Mouse (Mus musculus) 3134 (cell line): Measurements from ENCODE around the gene Acot13.
"Not testable (repeated sequence)": the region's sequence is repeated elsewhere in the genome, so short reads cannot be mapped to it uniquely, and the experiment has no call there.

Experiments used
- DNase-seq: peaks from one replicate; pipeline ENCODE4 v3.0.0-alpha.2; 2011; ENCODE audit warnings: low spot score; ENCODE audit not compliant: insufficient read length; ENCODE audit errors: extremely low read depth

Gene Acot13

GRCm38 (mm10) chr13:24831353-24832130 lies at the start of gene Acot13, which contains the start of gene Tdp2:
Gene Acot13 (minus strand): TSS chr13:24831540.
Gene Tdp2 (plus strand): TSS chr13:24831679.
- peak; percentile 99 for DNase-seq

GRCm38 (mm10) chr13:24880704-24881103 lies 49.4 kb upstream of the Acot13 start:
- DNase-seq: no peak

- no peak for DNase-seq
These were observed 48.9 kb upstream of the Acot13 start for GRCm38 (mm10) chr13:24880208-24880607.

GRCm38 (mm10) chr13:24879359-24880040 lies 48.2 kb upstream of the Acot13 start:
- no peak for DNase-seq

- DNase-seq: no peak
These were observed 36.9 kb upstream of the Acot13 start for GRCm38 (mm10) chr13:24868233-24868632.

- DNase-seq: no peak
These were observed 36.4 kb upstream of the Acot13 start for GRCm38 (mm10) chr13:24867789-24868188.

GRCm38 (mm10) chr13:24866430-24867402 lies 35.4 kb upstream of the Acot13 start:
- DNase-seq: no peak

- no peak for DNase-seq
These were observed 31.2 kb upstream of the Acot13 start for GRCm38 (mm10) chr13:24862520-24862919.

GRCm38 (mm10) chr13:24862021-24862420 lies 30.7 kb upstream of the Acot13 start:
- no peak for DNase-seq

GRCm38 (mm10) chr13:24861084-24861483 lies 29.7 kb upstream of the Acot13 start:
- DNase-seq: no peak

- DNase-seq: no peak
These were observed 27.8 kb upstream of the Acot13 start for GRCm38 (mm10) chr13:24859115-24859514.

GRCm38 (mm10) chr13:24852570-24852969 lies 21.2 kb upstream of the Acot13 start:
- DNase-seq: no peak

GRCm38 (mm10) chr13:24851989-24852388 lies 20.6 kb upstream of the Acot13 start:
- DNase-seq: no peak

GRCm38 (mm10) chr13:24849318-24849717 lies 18.0 kb upstream of the Acot13 start:
- DNase-seq: no peak

GRCm38 (mm10) chr13:24844983-24845955 lies 13.9 kb upstream of the Acot13 start, which contains the start of gene D130043K22Rik:
Gene D130043K22Rik (plus strand): TSS chr13:24845135.
- peak; percentile 16 for DNase-seq

GRCm38 (mm10) chr13:24841702-24842101 lies 10.4 kb upstream of the Acot13 start:
- no peak for DNase-seq

GRCm38 (mm10) chr13:24839831-24840230 lies 8.5 kb upstream of the Acot13 start:
- no peak for DNase-seq

- DNase-seq: not testable (repeated sequence)
These were observed 6.4 kb upstream of the Acot13 start for GRCm38 (mm10) chr13:24837765-24838164.

- DNase-seq: no peak
These were observed 1.4 kb upstream of the Acot13 start for GRCm38 (mm10) chr13:24832811-24833155.
